Mouse (Mus musculus): ENCODE results near the gene Mpv17l2. TPM values are rescaled to one million over a fixed set of nuclear protein-coding genes. Genes with fewer than 3 reads are reported as not detected.

Mpv17l2 gene
- polyA plus RNA-seq, 1 experiment, result 73.0 TPM

GRCm38 (mm10) chr8:70756476-70757040 lies 4.2 kb downstream of the Mpv17l2 start:
- Histone ChIP-seq H3ac (ENCODE audit: control insufficient read depth, insufficient read length) (no peak overlapping the region), H3K4me3 (no peak overlapping the region), H3K36me3 (ENCODE audit: control insufficient read depth, insufficient read depth) (no peaks in the 10 kb centered on the region), H3K4me2 (ENCODE audit: low read depth) (no peak overlapping the region), H3K79me2 (ENCODE audit: control insufficient read depth, insufficient read depth) (no peaks in the 10 kb centered on the region), H3K27me3 (ENCODE audit: control insufficient read depth, insufficient read depth, insufficient read length) (no peaks in the 10 kb centered on the region)
- no peak for TF ChIP-seq POLR2AphosphoS2 (IDR thresholded peaks at IDR 0.05; ENCODE audit: insufficient read length, low read depth)
- TF ChIP-seq MYOG (IDR thresholded peaks at IDR 0.05; ENCODE audit: control insufficient read depth in 1 of 3, insufficient read depth in 1 of 3, insufficient read length in 2 of 3, low read depth in 2 of 3), result no peak
- TF ChIP-seq REST (IDR thresholded peaks at IDR 0.05; ENCODE audit: insufficient read depth, insufficient read length), result no peak
- TF ChIP-seq TCF12 (IDR thresholded peaks at IDR 0.05; ENCODE audit: insufficient read depth, poor library complexity, severe bottlenecking), result no peak
- no peak for TF ChIP-seq USF1 (IDR thresholded peaks at IDR 0.05; ENCODE audit: low read depth)

GRCm38 (mm10) chr8:70755661-70756475 lies 4.9 kb downstream of the Mpv17l2 start:
- H3K4me3 ChIP-seq, result peak overlapping the region; percentile 28
- H3K36me3 ChIP-seq (ENCODE audit: control insufficient read depth, insufficient read depth), result no peaks in the 10 kb centered on the region
- peak overlapping the region; percentile 89 for H3K4me2 ChIP-seq (ENCODE audit: low read depth)
- no peak for TF ChIP-seq TCF12 (IDR thresholded peaks at IDR 0.05; ENCODE audit: insufficient read depth, poor library complexity, severe bottlenecking)
- peak; percentile 72 for TF ChIP-seq POLR2AphosphoS2 (IDR thresholded peaks at IDR 0.05; ENCODE audit: insufficient read length, low read depth)
- no peaks in the 10 kb centered on the region for H3K27me3 ChIP-seq (ENCODE audit: control insufficient read depth, insufficient read depth, insufficient read length)
- H3ac ChIP-seq (ENCODE audit: control insufficient read depth, insufficient read length), result peak overlapping the region; percentile 10
- H3K79me2 ChIP-seq (ENCODE audit: control insufficient read depth, insufficient read depth), result no peaks in the 10 kb centered on the region

DNA sequence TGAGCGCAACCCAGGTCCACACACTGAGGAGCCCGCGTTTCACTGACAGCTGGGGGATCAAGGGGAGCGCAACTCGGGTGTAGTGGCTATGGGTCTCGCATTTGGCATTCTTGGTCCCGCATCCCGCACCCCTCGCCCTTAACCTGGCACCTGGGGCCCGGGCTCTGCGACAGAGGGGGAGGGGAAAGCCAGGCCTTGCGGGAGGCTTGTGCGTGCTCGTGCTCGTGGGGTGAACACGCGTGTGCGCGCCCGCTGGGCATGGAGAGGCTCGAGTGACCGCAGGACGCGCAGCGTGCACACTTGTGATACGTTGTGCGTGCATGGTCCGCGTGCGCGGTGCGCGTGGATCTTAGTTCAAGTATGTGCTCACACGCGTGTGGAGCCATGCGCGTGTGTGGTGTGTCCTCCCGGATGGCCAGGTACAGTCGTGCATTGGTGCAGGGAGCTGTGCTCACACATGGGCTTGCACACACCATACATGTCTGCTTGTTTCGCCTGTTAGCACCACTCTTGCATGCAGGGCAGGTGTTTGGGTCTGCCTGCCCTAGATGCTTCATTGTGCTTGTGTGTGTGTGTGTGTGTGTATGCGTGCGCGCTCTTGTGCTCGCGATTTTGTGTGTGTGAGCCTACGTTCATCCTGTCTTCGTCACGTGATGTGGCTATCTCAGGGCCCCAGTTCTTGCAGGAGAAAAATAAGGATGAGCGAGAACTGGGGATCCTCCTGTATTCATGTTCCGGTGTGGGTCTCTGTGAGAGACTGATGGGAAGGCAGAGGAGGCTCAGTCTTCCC lies 5.7 kb downstream of the Mpv17l2 start:
- Histone ChIP-seq H3K4me3 (peak overlapping the region; percentile 28), H3ac (ENCODE audit: control insufficient read depth, insufficient read length) (peak overlapping the region; percentile 10), H3K79me2 (ENCODE audit: control insufficient read depth, insufficient read depth) (no peaks in the 10 kb centered on the region), H3K36me3 (ENCODE audit: control insufficient read depth, insufficient read depth) (no peaks in the 10 kb centered on the region), H3K27me3 (ENCODE audit: control insufficient read depth, insufficient read depth, insufficient read length) (no peaks in the 10 kb centered on the region), H3K4me2 (ENCODE audit: low read depth) (peak overlapping the region; percentile 89)
- TF ChIP-seq TCF3 (IDR thresholded peaks at IDR 0.05; ENCODE audit: insufficient read length, low read depth) (no peak), E2F4 (IDR thresholded peaks at IDR 0.05; ENCODE audit: insufficient read depth) (no peak), TCF12 (IDR thresholded peaks at IDR 0.05; ENCODE audit: insufficient read depth, poor library complexity, severe bottlenecking) (no peak), MYOD1 (IDR thresholded peaks at IDR 0.05; ENCODE audit: control insufficient read depth in 1 of 3, insufficient read length in 2 of 3, low read depth in 2 of 3) (peak in 1 of 3 experiments; percentile 6), POLR2A (IDR thresholded peaks at IDR 0.05; ENCODE audit: insufficient read length, low read depth) (peak; percentile 37), MAX (IDR thresholded peaks at IDR 0.05; ENCODE audit: low read depth) (no peak), SRF (IDR thresholded peaks at IDR 0.05; ENCODE audit: control insufficient read depth, insufficient read length, low read depth) (no peak), MYOG (IDR thresholded peaks at IDR 0.05; ENCODE audit: control insufficient read depth in 1 of 3, insufficient read depth in 1 of 3, insufficient read length in 2 of 3, low read depth in 2 of 3) (peak in 1 of 3 experiments; percentile 44), CEBPB (IDR thresholded peaks at IDR 0.05; ENCODE audit: insufficient read depth, poor library complexity, severe bottlenecking) (no peak), USF1 (IDR thresholded peaks at IDR 0.05; ENCODE audit: low read depth) (no peak), POLR2AphosphoS2 (IDR thresholded peaks at IDR 0.05; ENCODE audit: insufficient read length, low read depth) (peak; percentile 90)

GRCm38 (mm10) chr8:70754043-70754870 lies 6.5 kb downstream of the Mpv17l2 start, which contains the start of gene Rab3a:
Rab3a (plus strand) TSS chr8:70754679.
- H3K27me3 ChIP-seq (ENCODE audit: control insufficient read depth, insufficient read depth, insufficient read length), result no peaks in the 10 kb centered on the region
- peak within 1 kb of the TSS; percentile 89 for H3K4me2 ChIP-seq (ENCODE audit: low read depth)
- peak within 1 kb of the TSS; percentile 28 for H3K4me3 ChIP-seq
- H3K36me3 ChIP-seq (ENCODE audit: control insufficient read depth, insufficient read depth), result no peaks in the 10 kb centered on the region
- no peaks in the 10 kb centered on the region for H3K79me2 ChIP-seq (ENCODE audit: control insufficient read depth, insufficient read depth)
- H3ac ChIP-seq (ENCODE audit: control insufficient read depth, insufficient read length), result peak within 1 kb of the TSS; percentile 10
- TF ChIP-seq POLR2A (IDR thresholded peaks at IDR 0.05; ENCODE audit: insufficient read length, low read depth), result peak; percentile 60
- no peak for TF ChIP-seq REST (IDR thresholded peaks at IDR 0.05; ENCODE audit: insufficient read depth, insufficient read length)
- TF ChIP-seq CEBPB (IDR thresholded peaks at IDR 0.05; ENCODE audit: insufficient read depth, poor library complexity, severe bottlenecking), result no peak
- TF ChIP-seq MYOD1 (IDR thresholded peaks at IDR 0.05; ENCODE audit: control insufficient read depth in 1 of 3, insufficient read length in 2 of 3, low read depth in 2 of 3), result no peak
- TF ChIP-seq TCF3 (IDR thresholded peaks at IDR 0.05; ENCODE audit: insufficient read length, low read depth), result no peak
- TF ChIP-seq MAX (IDR thresholded peaks at IDR 0.05; ENCODE audit: low read depth), result no peak
- TF ChIP-seq SRF (IDR thresholded peaks at IDR 0.05; ENCODE audit: control insufficient read depth, insufficient read length, low read depth), result no peak
- TF ChIP-seq E2F4 (IDR thresholded peaks at IDR 0.05; ENCODE audit: insufficient read depth), result no peak
- no peak for TF ChIP-seq USF1 (IDR thresholded peaks at IDR 0.05; ENCODE audit: low read depth)
- peak; percentile 58 for TF ChIP-seq POLR2AphosphoS2 (IDR thresholded peaks at IDR 0.05; ENCODE audit: insufficient read length, low read depth)
- no peak for TF ChIP-seq TCF12 (IDR thresholded peaks at IDR 0.05; ENCODE audit: insufficient read depth, poor library complexity, severe bottlenecking)

Data from myocyte (in vitro differentiated cells).